Mouse (Mus musculus) heart, adult 8-10 months (tissue): ENCODE data around the gene Wdr5. TPM values are rescaled to one million over a fixed set of nuclear protein-coding genes. Genes with fewer than 3 reads are reported as not detected.

Source experiments
- DNase-seq: peaks from one replicate; pipeline ENCODE4 v3.0.0; 2022; ENCODE audit warnings: low spot score
- total RNA-seq, 4 experiments: library from RNA; stranded (reverse); gene quantifications; 2 replicates each; pipeline ENCODE4 v1.2.4; 2022

The Wdr5 gene
- 10 to 100 TPM; 22.0 to 25.5 (median 23.5) TPM for total RNA-seq

GRCm38 (mm10) chr2:27514639-27515328, at the start of gene Wdr5:
Wdr5 (plus strand) TSS chr2:27515157.
- peak; percentile 97 for DNase-seq

- DNase-seq = no peak
Observed at GRCm38 (mm10) chr2:27469292-27469990, 45.5 kb upstream of the Wdr5 start.

GRCm38 (mm10) chr2:27469991-27470355, 45.0 kb upstream of the Wdr5 start:
- no peak for DNase-seq

GRCm38 (mm10) chr2:27470535-27470934, 44.4 kb upstream of the Wdr5 start:
- no peak for DNase-seq

- no peak for DNase-seq
Observed at GRCm38 (mm10) chr2:27471170-27471584, 43.8 kb upstream of the Wdr5 start.

GRCm38 (mm10) chr2:27473061-27473765, 41.7 kb upstream of the Wdr5 start:
- no peak for DNase-seq

GRCm38 (mm10) chr2:27473911-27474310, 41.0 kb upstream of the Wdr5 start:
- DNase-seq = no peak

- DNase-seq = peak; percentile 18
Observed at GRCm38 (mm10) chr2:27474621-27475484, 40.1 kb upstream of the Wdr5 start.

GRCm38 (mm10) chr2:27475495-27476302, 39.3 kb upstream of the Wdr5 start:
- DNase-seq = peak; percentile 84

GRCm38 (mm10) chr2:27476303-27477192, 38.4 kb upstream of the Wdr5 start:
- DNase-seq = peak; percentile 33

- no peak for DNase-seq
Observed at GRCm38 (mm10) chr2:27479821-27480220, 35.1 kb upstream of the Wdr5 start.

GRCm38 (mm10) chr2:27480367-27480766, 34.6 kb upstream of the Wdr5 start:
- DNase-seq = no peak

- no peak for DNase-seq
Observed at GRCm38 (mm10) chr2:27482265-27482861, 32.6 kb upstream of the Wdr5 start.

GRCm38 (mm10) chr2:27486725-27487124, 28.2 kb upstream of the Wdr5 start:
- no peak for DNase-seq

- DNase-seq = no peak
Observed at GRCm38 (mm10) chr2:27487336-27488049, 27.5 kb upstream of the Wdr5 start.

GRCm38 (mm10) chr2:27488362-27488761, 26.6 kb upstream of the Wdr5 start:
- no peak for DNase-seq

- DNase-seq = no peak
Observed at GRCm38 (mm10) chr2:27490939-27491338, 24.0 kb upstream of the Wdr5 start.

GRCm38 (mm10) chr2:27493971-27494370, 21.0 kb upstream of the Wdr5 start:
- no peak for DNase-seq
